Mouse (Mus musculus): ENCODE data around the gene Ap2s1. TPM values are rescaled to one million over a fixed set of nuclear protein-coding genes. Genes with fewer than 3 reads are reported as not detected.

Ap2s1 gene
- polyA plus RNA-seq, 1 experiment from 2014 or later, result 377 TPM

DNA sequence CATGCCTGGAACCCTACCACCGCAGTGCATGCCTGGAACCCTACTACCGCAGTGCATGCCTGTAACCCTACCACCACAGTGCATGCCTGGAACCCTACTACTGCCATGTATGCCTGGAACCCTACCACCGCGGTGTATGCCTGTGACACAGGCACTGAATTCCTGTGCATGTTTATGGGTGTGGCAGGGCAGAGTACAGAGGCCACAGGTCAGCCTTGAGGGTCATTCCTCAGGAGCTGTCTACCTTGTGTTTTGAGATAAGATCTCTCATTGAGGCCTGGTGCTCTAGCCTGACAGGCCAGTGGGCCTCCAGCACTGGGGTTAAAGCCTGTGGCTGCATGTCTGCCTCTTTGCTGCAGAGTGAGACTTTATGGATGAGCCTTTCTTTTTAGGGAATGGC lies 7.2 kb downstream of the Ap2s1 start:
- no peak overlapping the region for H3K4me2 ChIP-seq (ENCODE audit: low read length)
- H3K4me1 ChIP-seq (replicated peaks; ENCODE audit: control insufficient read depth, insufficient read depth, low read length), result no peaks in the 10 kb centered on the region
- no peaks in the 10 kb centered on the region for H3K27me3 ChIP-seq (replicated peaks; ENCODE audit: control insufficient read depth, insufficient read depth, low read length)
- peaks cover 27% of the 10 kb centered on the region for H3K36me3 ChIP-seq (ENCODE audit: control insufficient read depth, insufficient read depth)
- H3K9ac ChIP-seq (replicated peaks; ENCODE audit: low read depth, low read length), result no peak overlapping the region
- no peaks in the 10 kb centered on the region for H3K9me3 ChIP-seq (ENCODE audit: control insufficient read depth, low read length)
- H3K27ac ChIP-seq (ENCODE audit: low read length), result no peak overlapping the region
- 94% methylated on average over 4 of the region's 4 CpGs for WGBS
- no peak overlapping the region for H3K4me3 ChIP-seq (replicated peaks; ENCODE audit: low read length)
- no peak for ATAC-seq

DNA sequence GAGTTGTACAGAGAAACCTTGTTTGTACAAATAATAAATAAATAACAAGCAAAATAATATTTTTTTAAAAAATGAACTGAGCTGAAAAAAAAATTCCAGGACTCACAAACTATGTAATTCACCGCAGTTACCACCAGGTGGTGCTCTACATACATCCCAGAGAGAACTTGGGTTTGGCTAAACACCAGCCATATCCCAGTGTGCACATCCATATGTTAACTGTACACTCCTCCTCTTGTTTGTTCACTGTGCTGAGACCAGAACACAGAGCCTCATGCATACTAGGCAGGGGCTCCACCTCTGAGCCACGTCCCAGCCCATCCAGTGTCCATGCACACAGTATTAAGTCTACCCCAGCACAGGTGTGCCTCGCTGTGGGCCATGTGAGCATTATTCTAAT lies 7.9 kb downstream of the Ap2s1 start:
- H3K4me3 ChIP-seq (replicated peaks; ENCODE audit: low read length), result no peak overlapping the region
- no peaks in the 10 kb centered on the region for H3K27me3 ChIP-seq (replicated peaks; ENCODE audit: control insufficient read depth, insufficient read depth, low read length)
- no peak overlapping the region for H3K4me2 ChIP-seq (ENCODE audit: low read length)
- H3K36me3 ChIP-seq (ENCODE audit: control insufficient read depth, insufficient read depth), result peaks cover 27% of the 10 kb centered on the region
- peak; percentile 61; the same call in 1 of the 2 replicates for ATAC-seq
- no peak overlapping the region for H3K27ac ChIP-seq (ENCODE audit: low read length)
- H3K4me1 ChIP-seq (replicated peaks; ENCODE audit: control insufficient read depth, insufficient read depth, low read length), result no peaks in the 10 kb centered on the region
- H3K9me3 ChIP-seq (ENCODE audit: control insufficient read depth, low read length), result no peaks in the 10 kb centered on the region
- H3K9ac ChIP-seq (replicated peaks; ENCODE audit: low read depth, low read length), result no peak overlapping the region
- WGBS, result 51% methylated on average over 3 of the region's 3 CpGs

DNA sequence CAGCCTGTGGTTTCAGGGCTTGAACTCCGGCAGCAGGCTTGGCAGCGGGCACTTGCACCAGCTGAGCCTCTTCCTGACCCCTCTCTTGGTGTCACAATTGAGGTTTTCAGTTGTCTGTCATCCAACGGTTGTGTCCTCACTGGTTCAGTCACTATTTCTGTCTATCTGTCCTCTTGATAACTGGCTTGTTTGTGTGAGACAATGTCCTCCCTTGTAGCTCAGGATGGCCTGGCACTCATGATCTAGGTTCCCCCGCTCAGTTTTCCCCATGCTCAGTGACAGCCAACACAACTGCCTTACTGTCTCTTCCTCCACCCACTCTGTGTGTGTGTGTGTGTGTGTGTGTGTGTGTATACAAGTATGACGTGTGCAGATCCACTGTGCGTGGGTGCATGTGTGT lies 9.4 kb downstream of the Ap2s1 start:
- Histone ChIP-seq H3K9ac (replicated peaks; ENCODE audit: low read depth, low read length) (no peak overlapping the region), H3K36me3 (ENCODE audit: control insufficient read depth, insufficient read depth) (peaks cover 27% of the 10 kb centered on the region), H3K9me3 (ENCODE audit: control insufficient read depth, low read length) (no peaks in the 10 kb centered on the region), H3K4me1 (replicated peaks; ENCODE audit: control insufficient read depth, insufficient read depth, low read length) (no peaks in the 10 kb centered on the region), H3K27me3 (replicated peaks; ENCODE audit: control insufficient read depth, insufficient read depth, low read length) (no peaks in the 10 kb centered on the region), H3K4me3 (replicated peaks; ENCODE audit: low read length) (no peak overlapping the region), H3K27ac (ENCODE audit: low read length) (no peak overlapping the region), H3K4me2 (ENCODE audit: low read length) (no peak overlapping the region)
- 92% methylated on average over 6 of the region's 6 CpGs for WGBS
- no peak for ATAC-seq

DNA sequence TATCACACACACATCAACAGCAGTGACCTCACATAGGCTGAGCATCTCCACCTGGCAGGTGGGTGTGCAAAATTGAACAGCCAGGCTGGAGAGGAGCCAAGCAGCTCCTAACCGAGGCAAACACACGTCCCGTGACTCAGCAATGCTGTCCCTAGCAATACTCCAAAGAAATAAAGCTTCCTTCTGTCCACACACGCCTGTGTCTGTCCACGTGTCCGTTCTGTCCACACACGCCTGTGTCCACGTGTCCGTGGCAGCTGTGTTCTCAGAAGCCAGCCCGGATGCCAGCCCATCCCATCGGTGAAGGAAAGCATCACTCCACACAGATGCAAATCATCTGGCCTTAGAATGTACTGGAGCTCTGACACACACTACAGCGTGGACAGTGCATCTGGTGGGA lies 13.8 kb downstream of the Ap2s1 start:
- WGBS, result 83% methylated on average over 12 of the region's 12 CpGs
- peaks cover 15% of the 10 kb centered on the region for H3K36me3 ChIP-seq (ENCODE audit: control insufficient read depth, insufficient read depth)
- H3K9me3 ChIP-seq (ENCODE audit: control insufficient read depth, low read length), result no peaks in the 10 kb centered on the region
- ATAC-seq, result no peak
- no peak overlapping the region for H3K4me2 ChIP-seq (ENCODE audit: low read length)
- no peaks in the 10 kb centered on the region for H3K27me3 ChIP-seq (replicated peaks; ENCODE audit: control insufficient read depth, insufficient read depth, low read length)
- no peak overlapping the region for H3K9ac ChIP-seq (replicated peaks; ENCODE audit: low read depth, low read length)
- H3K4me1 ChIP-seq (replicated peaks; ENCODE audit: control insufficient read depth, insufficient read depth, low read length), result no peaks in the 10 kb centered on the region
- H3K4me3 ChIP-seq (replicated peaks; ENCODE audit: low read length), result no peak overlapping the region
- H3K27ac ChIP-seq (ENCODE audit: low read length), result no peak overlapping the region

DNA sequence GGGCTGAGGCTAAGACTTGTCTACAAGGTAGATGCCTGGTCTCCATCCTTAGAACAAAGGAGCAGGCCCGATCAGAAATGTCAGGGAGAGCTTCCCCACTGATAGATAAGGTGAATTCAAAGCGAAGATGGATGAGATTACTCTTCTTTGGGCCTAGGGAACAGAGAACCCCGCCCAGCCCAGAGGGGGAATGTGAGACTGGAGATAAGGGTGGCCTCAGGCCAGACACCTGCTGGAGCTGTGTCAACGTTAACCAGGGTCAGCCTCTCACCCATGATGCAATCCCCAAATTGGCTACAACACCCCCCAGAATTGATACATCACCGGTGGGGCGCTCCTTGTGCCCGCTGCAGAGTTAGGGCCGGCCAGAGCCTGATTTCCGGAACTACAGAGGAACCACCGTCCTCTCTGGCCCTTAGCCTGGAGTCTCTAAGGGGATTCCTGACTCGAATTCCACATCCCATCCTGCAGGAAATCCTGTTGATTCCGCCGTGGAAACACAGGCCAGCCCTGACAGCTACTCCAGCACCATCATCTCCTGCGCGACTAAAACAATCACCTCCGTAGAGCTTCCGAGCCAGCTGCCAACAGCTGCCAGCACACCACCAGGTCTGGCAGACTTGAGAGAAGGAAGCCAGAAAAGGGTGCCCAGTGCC lies 17.3 kb downstream of the Ap2s1 start:
- Histone ChIP-seq H3K9ac (replicated peaks; ENCODE audit: low read depth, low read length) (no peak overlapping the region), H3K36me3 (ENCODE audit: control insufficient read depth, insufficient read depth) (no peaks in the 10 kb centered on the region), H3K4me1 (replicated peaks; ENCODE audit: control insufficient read depth, insufficient read depth, low read length) (no peaks in the 10 kb centered on the region), H3K4me2 (ENCODE audit: low read length) (no peak overlapping the region), H3K27me3 (replicated peaks; ENCODE audit: control insufficient read depth, insufficient read depth, low read length) (no peaks in the 10 kb centered on the region), H3K4me3 (replicated peaks; ENCODE audit: low read length) (no peak overlapping the region), H3K9me3 (ENCODE audit: control insufficient read depth, low read length) (no peaks in the 10 kb centered on the region), H3K27ac (ENCODE audit: low read length) (no peak overlapping the region)
- ATAC-seq, result no peak
- 82% methylated on average over 17 of the region's 17 CpGs for WGBS

DNA sequence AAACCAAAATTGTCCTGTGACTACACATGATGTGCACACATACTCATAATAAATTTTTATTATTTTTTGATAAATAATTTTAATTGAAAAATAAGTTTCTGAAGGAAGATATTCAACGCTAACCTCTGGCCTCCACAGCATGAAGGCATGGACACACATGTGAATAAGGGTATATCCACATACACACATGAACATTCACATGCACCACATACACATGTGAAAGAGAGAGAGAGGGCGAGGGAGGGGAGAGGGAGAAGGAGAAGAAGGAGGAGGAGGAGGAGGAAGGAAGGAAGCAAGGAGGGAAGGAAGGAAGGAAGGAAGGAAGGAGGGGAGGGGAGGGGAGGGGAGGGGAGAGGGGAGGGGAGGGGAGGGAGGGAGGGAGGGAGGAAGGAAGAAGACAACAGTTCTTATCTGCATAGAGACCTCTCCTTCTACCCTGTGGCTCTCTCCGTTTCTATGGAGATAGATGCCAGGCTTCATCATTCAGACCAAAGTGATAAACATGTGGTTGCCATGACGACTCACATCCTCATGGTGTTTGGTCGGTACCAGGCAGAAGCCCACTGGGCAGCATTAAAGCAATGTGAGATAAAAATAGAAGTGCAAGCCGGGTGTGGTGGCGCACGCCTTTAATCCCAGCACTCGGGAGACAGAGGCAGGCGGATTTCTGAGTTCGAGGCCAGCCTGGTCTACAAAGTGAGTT lies 20.8 kb downstream of the Ap2s1 start:
- Histone ChIP-seq H3K27me3 (replicated peaks; ENCODE audit: control insufficient read depth, insufficient read depth, low read length) (no peaks in the 10 kb centered on the region), H3K4me3 (replicated peaks; ENCODE audit: low read length) (no peak overlapping the region), H3K9ac (replicated peaks; ENCODE audit: low read depth, low read length) (no peak overlapping the region), H3K9me3 (ENCODE audit: control insufficient read depth, low read length) (no peaks in the 10 kb centered on the region), H3K36me3 (ENCODE audit: control insufficient read depth, insufficient read depth) (no peaks in the 10 kb centered on the region), H3K27ac (ENCODE audit: low read length) (no peak overlapping the region), H3K4me2 (ENCODE audit: low read length) (no peak overlapping the region), H3K4me1 (replicated peaks; ENCODE audit: control insufficient read depth, insufficient read depth, low read length) (no peaks in the 10 kb centered on the region)
- peak; percentile 66 for ATAC-seq
- 63% methylated on average over 10 of the region's 11 CpGs for WGBS

DNA sequence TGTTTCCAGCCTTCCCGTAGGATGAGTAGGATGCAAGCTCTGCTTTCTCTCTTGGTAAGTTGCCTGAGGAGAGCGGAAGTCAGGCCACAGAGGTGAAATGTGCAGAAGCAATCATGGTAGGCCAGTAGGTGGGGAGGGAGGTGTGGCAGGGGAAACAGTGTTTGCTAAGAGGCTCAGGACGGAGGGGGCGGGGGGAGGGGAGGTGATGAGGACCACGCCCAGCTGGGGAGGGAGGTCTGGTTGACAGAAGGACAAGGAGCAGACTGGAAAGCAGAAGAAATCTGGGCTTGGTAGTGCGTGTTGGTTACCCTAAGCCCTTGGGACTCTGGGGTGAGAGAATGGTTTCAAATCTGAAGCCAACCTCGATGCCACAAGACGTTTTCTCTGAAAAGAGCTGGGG lies 22.1 kb downstream of the Ap2s1 start:
- WGBS, result 33% methylated on average over 8 of the region's 8 CpGs
- ATAC-seq, result no peak

DNA sequence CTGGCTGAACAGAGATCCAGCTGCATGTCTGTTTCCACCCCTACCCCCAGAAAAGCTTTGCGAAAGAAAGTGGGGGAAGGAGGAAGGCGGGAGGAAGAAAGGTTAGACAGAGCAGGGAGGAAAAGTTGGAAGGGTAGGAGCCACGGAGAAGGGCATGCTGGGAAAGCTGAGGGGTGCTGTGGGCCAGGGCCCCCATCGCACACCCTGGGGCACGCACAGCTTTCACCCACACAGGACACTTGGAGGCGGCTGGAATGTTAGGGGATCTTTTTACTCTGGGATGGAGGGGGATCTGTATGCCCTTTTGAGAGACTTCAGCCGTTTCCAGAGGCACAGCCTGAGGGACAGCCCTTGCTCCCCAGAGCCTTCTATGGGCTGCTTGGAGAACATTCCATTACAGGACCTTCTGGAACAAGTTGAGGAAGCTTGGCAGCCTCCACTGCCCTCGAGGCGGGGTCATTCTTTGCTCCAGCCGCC lies 22.8 kb downstream of the Ap2s1 start:
- ATAC-seq, result no peak
- Histone ChIP-seq H3K9ac (replicated peaks; ENCODE audit: low read depth, low read length) (no peak overlapping the region), H3K4me1 (replicated peaks; ENCODE audit: control insufficient read depth, insufficient read depth, low read length) (no peaks in the 10 kb centered on the region), H3K9me3 (ENCODE audit: control insufficient read depth, low read length) (no peaks in the 10 kb centered on the region), H3K4me2 (ENCODE audit: low read length) (no peak overlapping the region), H3K27ac (ENCODE audit: low read length) (no peak overlapping the region), H3K27me3 (replicated peaks; ENCODE audit: control insufficient read depth, insufficient read depth, low read length) (no peaks in the 10 kb centered on the region), H3K36me3 (ENCODE audit: control insufficient read depth, insufficient read depth) (no peaks in the 10 kb centered on the region), H3K4me3 (replicated peaks; ENCODE audit: low read length) (no peak overlapping the region)
- 55% methylated on average over 10 of the region's 10 CpGs for WGBS

More for the DNA sequence above, 22.1 kb downstream of the Ap2s1 start:
- no peak overlapping the region for H3K9ac ChIP-seq (replicated peaks; ENCODE audit: low read depth, low read length)
- H3K4me3 ChIP-seq (replicated peaks; ENCODE audit: low read length), result no peak overlapping the region
- no peaks in the 10 kb centered on the region for H3K4me1 ChIP-seq (replicated peaks; ENCODE audit: control insufficient read depth, insufficient read depth, low read length)
- no peak overlapping the region for H3K27ac ChIP-seq (ENCODE audit: low read length)
- no peaks in the 10 kb centered on the region for H3K9me3 ChIP-seq (ENCODE audit: control insufficient read depth, low read length)
- H3K36me3 ChIP-seq (ENCODE audit: control insufficient read depth, insufficient read depth), result no peaks in the 10 kb centered on the region
- H3K27me3 ChIP-seq (replicated peaks; ENCODE audit: control insufficient read depth, insufficient read depth, low read length), result no peaks in the 10 kb centered on the region
- no peak overlapping the region for H3K4me2 ChIP-seq (ENCODE audit: low read length)

DNA sequence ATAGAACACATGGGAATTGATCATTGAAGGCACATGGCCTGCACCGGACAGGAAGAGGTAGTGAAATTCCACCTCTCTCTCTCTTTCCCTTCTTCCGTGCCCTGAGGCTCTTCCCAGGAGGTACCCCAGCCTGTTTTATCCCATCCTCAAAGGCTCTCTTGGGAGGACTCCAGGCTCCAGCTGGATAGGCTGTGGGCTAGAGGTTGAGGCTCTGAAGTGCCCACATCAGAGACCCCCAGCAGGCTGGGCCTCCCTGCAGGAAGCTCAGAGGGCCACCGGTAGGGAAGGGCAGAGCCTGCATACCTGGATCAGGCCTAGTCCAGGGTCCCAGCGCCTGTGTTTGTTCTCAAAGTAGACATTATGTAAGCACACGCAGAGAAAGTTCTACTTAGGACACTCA lies 23.4 kb downstream of the Ap2s1 start:
- Histone ChIP-seq H3K27ac (ENCODE audit: low read length) (no peak overlapping the region), H3K9me3 (ENCODE audit: control insufficient read depth, low read length) (no peaks in the 10 kb centered on the region), H3K27me3 (replicated peaks; ENCODE audit: control insufficient read depth, insufficient read depth, low read length) (no peaks in the 10 kb centered on the region), H3K4me3 (replicated peaks; ENCODE audit: low read length) (no peak overlapping the region), H3K4me1 (replicated peaks; ENCODE audit: control insufficient read depth, insufficient read depth, low read length) (no peaks in the 10 kb centered on the region), H3K4me2 (ENCODE audit: low read length) (no peak overlapping the region), H3K36me3 (ENCODE audit: control insufficient read depth, insufficient read depth) (no peaks in the 10 kb centered on the region), H3K9ac (replicated peaks; ENCODE audit: low read depth, low read length) (no peak overlapping the region)
- no peak for ATAC-seq
- 53% methylated on average over 5 of the region's 5 CpGs for WGBS
